ENCODE assay signal across 10 mouse cellular contexts in genomic region chr10:80694159-80694938, GRCm38 (mm10). TPM values are rescaled to one million over a fixed set of nuclear protein-coding genes. Genes with fewer than 3 reads are reported as not detected.
DNase-seq lines count a peak whose midpoint lies in the region; ATAC-seq lines count a peak whose summit lies in the region.
"Had no signal": no experiment of that assay in that cellular context is flagged by ENCODE, and none has a peak within 500 bp of the region (broad histone marks: within the 10 kb centered on the region; RNA-seq: fewer than 3 reads in every experiment).

No protein-coding gene starts in this region.

- H3K4me1 ChIP-seq in heart, embryonic 16.5 days (ENCODE audit: control insufficient read depth, insufficient read depth, low read length), result peaks cover 24% of the 10 kb centered on the region
- peaks cover 19% of the 10 kb centered on the region for H3K4me1 ChIP-seq in lung, embryonic 16.5 days (replicated peaks; ENCODE audit: control insufficient read depth, insufficient read depth, low read length)
- peaks cover 11% of the 10 kb centered on the region for H3K4me1 ChIP-seq in brown adipose tissue, adult 24 weeks (ENCODE audit: control insufficient read depth, insufficient read depth, insufficient read length, low read length)

- 89% methylated on average over 13 of the region's 13 CpGs for WGBS in heart, embryonic 16.5 days
- WGBS in lung, embryonic 16.5 days, result 84% methylated on average over 13 of the region's 13 CpGs
- 79% methylated on average over 12 of the region's 13 CpGs for WGBS in macrophage (ENCODE audit: missing documents)

- no peaks in the 10 kb centered on the region for H3K9me3 ChIP-seq in heart, embryonic 16.5 days (replicated peaks; ENCODE audit: control insufficient read depth, low read length)
- H3K9me3 ChIP-seq in lung, embryonic 16.5 days (ENCODE audit: control insufficient read depth, low read length), result no peaks in the 10 kb centered on the region
- H3K9me3 ChIP-seq: midbrain, embryonic 15.5 days had no signal

- no peak for DNase-seq in heart, postnatal 25 days (ENCODE audit: low spot score)
- DNase-seq in lung, postnatal 14 days, result no peak
- DNase-seq in frontal cortex, postnatal 14 days (ENCODE audit: low spot score in 2 of 2), result no peak
- no peak for DNase-seq in frontal cortex, postnatal 10 days (ENCODE audit: low spot score in 2 of 2)
- DNase-seq: cerebellum, adult 8-10 months had no signal

- intact Hi-C loops in heart, postnatal 25 days (cut with DNase I), result loop anchor here (5.0 kb wide), 1 partner anchor 257 kb away; no protein-coding TSS in a partner anchor

- no peak overlapping the region for H3K4me2 ChIP-seq in heart, embryonic 16.5 days (ENCODE audit: low read depth, low read length)
- no peak overlapping the region for H3K4me2 ChIP-seq in lung, embryonic 16.5 days (ENCODE audit: low read depth, low read length)
- H3K4me2 ChIP-seq: midbrain, embryonic 15.5 days had no signal

- H3K27me3 ChIP-seq in heart, embryonic 16.5 days (ENCODE audit: control insufficient read depth, insufficient read depth, low read length), result no peaks in the 10 kb centered on the region
- H3K27me3 ChIP-seq in lung, embryonic 16.5 days (ENCODE audit: control insufficient read depth, insufficient read depth, low read depth, low read length), result no peaks in the 10 kb centered on the region
- H3K27me3 ChIP-seq: midbrain, embryonic 15.5 days had no signal

- H3K79me2 ChIP-seq in macrophage (ENCODE audit: inconsistent target), result peaks cover 75% of the 10 kb centered on the region

- peak overlapping the region; percentile 63 for H3K27ac ChIP-seq in heart, embryonic 16.5 days (ENCODE audit: low read length)
- H3K27ac ChIP-seq in lung, embryonic 16.5 days (ENCODE audit: low read length), result peak overlapping the region; percentile 59
- H3K27ac ChIP-seq in brown adipose tissue, adult 24 weeks (replicated peaks; ENCODE audit: low read depth, low read length), result peak overlapping the region; percentile 89
- H3K27ac ChIP-seq in macrophage, result peak overlapping the region; percentile 98
- H3K27ac ChIP-seq: midbrain, embryonic 15.5 days had no signal

- H3K4me3 ChIP-seq in heart, embryonic 16.5 days (ENCODE audit: low read length), result no peak overlapping the region
- no peak overlapping the region for H3K4me3 ChIP-seq in lung, embryonic 16.5 days (ENCODE audit: low read length)
- no peak overlapping the region for H3K4me3 ChIP-seq in brown adipose tissue, adult 24 weeks (ENCODE audit: insufficient read depth, low read depth, low read length)
- H3K4me3 ChIP-seq in macrophage (ENCODE audit: inconsistent target), result no peak overlapping the region
- H3K4me3 ChIP-seq: midbrain, embryonic 15.5 days had no signal

- no peak for ATAC-seq in heart, embryonic 16.5 days (replicated peaks; ENCODE audit: extremely low read depth, insufficient read depth, low FRiP score)
- ATAC-seq in lung, embryonic 16.5 days (ENCODE audit: low read depth), result no peak
- ATAC-seq: midbrain, embryonic 15.5 days had no signal

- no peak overlapping the region; the same call in 1 of the 2 replicates for H3K9ac ChIP-seq in heart, embryonic 16.5 days (ENCODE audit: low read length)
- no peak overlapping the region for H3K9ac ChIP-seq in lung, embryonic 16.5 days (ENCODE audit: low read length)
- H3K9ac ChIP-seq: midbrain, embryonic 15.5 days had no signal

- H3K36me3 ChIP-seq in heart, embryonic 16.5 days (ENCODE audit: control insufficient read depth, insufficient read depth), result peaks cover 13% of the 10 kb centered on the region
- H3K36me3 ChIP-seq in lung, embryonic 16.5 days (ENCODE audit: control insufficient read depth, insufficient read depth, low read length), result peaks cover 7% of the 10 kb centered on the region
- H3K36me3 ChIP-seq in macrophage (ENCODE audit: inconsistent target), result peaks cover 16% of the 10 kb centered on the region

RNA-seq across cellular contexts. Expression of gene Mob3a, which starts 7.4 kb away (rescaled TPM):
- 29.0 and 33.4 TPM in 2 replicates for polyA plus RNA-seq in heart, embryonic 16.5 days (2015; fragmentation: Nextera tagmentation; extraction: Ambion mirVana)
- total RNA-seq in heart, postnatal 25 days (2021), result 1 to 10 TPM; 8.2 to 8.9 TPM
- 42.3 and 45.7 TPM in 2 replicates for polyA plus RNA-seq in lung, embryonic 16.5 days (2015; fragmentation: Nextera tagmentation; extraction: Ambion mirVana)
- polyA plus RNA-seq in brown adipose tissue, adult 24 weeks (2012; ENCODE audit: insufficient read depth, insufficient read length, missing spikeins), result 5.2 and 12.0 TPM in 2 replicates
- 10 to 100 TPM; 24.0 to 85.6 (median 50.0) TPM for total RNA-seq in macrophage (2018; cell fraction: chromatin; rRNA removed)
- 10 to 100 TPM; 42.5 to 58.5 (median 53.2) TPM for total RNA-seq in macrophage (2018; cell fraction: cytosol; rRNA removed)
- total RNA-seq in macrophage (2018; cell fraction: nucleus; rRNA removed), result 10 to 100 TPM; 29.7 to 68.5 (median 43.5) TPM
- polyA plus RNA-seq in macrophage (2018), result 34.5 to 48.6 TPM (median 44.2 TPM) in 3 replicates

RNA-seq across cellular contexts. Expression of gene Izumo4, which starts 7.6 kb away (rescaled TPM):
- 11.2 and 13.2 TPM in 2 replicates for polyA plus RNA-seq in heart, embryonic 16.5 days (2015; fragmentation: Nextera tagmentation; extraction: Ambion mirVana)
- 1 to 10 TPM; 2.6 to 3.4 TPM for total RNA-seq in heart, postnatal 25 days (2021)
- 23.6 and 26.8 TPM in 2 replicates for polyA plus RNA-seq in lung, embryonic 16.5 days (2015; fragmentation: Nextera tagmentation; extraction: Ambion mirVana)
- polyA plus RNA-seq in brown adipose tissue, adult 24 weeks (2012; ENCODE audit: insufficient read depth, insufficient read length, missing spikeins), result 2.5 and 5.0 TPM in 2 replicates
- total RNA-seq in macrophage (2018; cell fraction: chromatin; rRNA removed), result 10 to 100 TPM in 24 of 26 experiments, 1 to 10 TPM in 2; 6.5 to 49.9 (median 24.1) TPM
- total RNA-seq in macrophage (2018; cell fraction: cytosol; rRNA removed), result 1 to 10 TPM; 1.4 to 4.2 (median 2.3) TPM
- 10 to 100 TPM in 15 of 26 experiments, 1 to 10 TPM in 11; 3.1 to 26.8 (median 11.3) TPM for total RNA-seq in macrophage (2018; cell fraction: nucleus; rRNA removed)
- 1.9 to 5.5 TPM (median 2.3 TPM) in 3 replicates for polyA plus RNA-seq in macrophage (2018)

RNA-seq across cellular contexts. Expression of gene Mknk2, which starts 16.4 kb away (rescaled TPM):
- 82.1 and 92.8 TPM in 2 replicates for polyA plus RNA-seq in heart, embryonic 16.5 days (2015; fragmentation: Nextera tagmentation; extraction: Ambion mirVana)
- total RNA-seq in heart, postnatal 25 days (2021), result 100 to 1,000 TPM; 158 to 181 TPM
- polyA plus RNA-seq in lung, embryonic 16.5 days (2015; fragmentation: Nextera tagmentation; extraction: Ambion mirVana), result 66.3 and 82.1 TPM in 2 replicates
- 313 and 519 TPM in 2 replicates for polyA plus RNA-seq in brown adipose tissue, adult 24 weeks (2012; ENCODE audit: insufficient read depth, insufficient read length, missing spikeins)
- 100 to 1,000 TPM in 1 of 26 experiments, 10 to 100 TPM in 22, 1 to 10 TPM in 3; 7.0 to 106 (median 37.3) TPM for total RNA-seq in macrophage (2018; cell fraction: chromatin; rRNA removed)
- 100 to 1,000 TPM in 18 of 26 experiments, 10 to 100 TPM in 8; 59.8 to 198 (median 116) TPM for total RNA-seq in macrophage (2018; cell fraction: cytosol; rRNA removed)
- total RNA-seq in macrophage (2018; cell fraction: nucleus; rRNA removed), result 100 to 1,000 TPM in 2 of 26 experiments, 10 to 100 TPM in 24; 19.5 to 123 (median 68.6) TPM
- 75.7 to 134 TPM (median 82.8 TPM) in 3 replicates for polyA plus RNA-seq in macrophage (2018)

RNA-seq across cellular contexts. Expression of gene Btbd2, which starts 37.5 kb away (rescaled TPM):
- polyA plus RNA-seq in heart, embryonic 16.5 days (2015; fragmentation: Nextera tagmentation; extraction: Ambion mirVana), result 41.7 and 58.2 TPM in 2 replicates
- total RNA-seq in heart, postnatal 25 days (2021), result 10 to 100 TPM; 41.5 to 45.8 TPM
- polyA plus RNA-seq in lung, embryonic 16.5 days (2015; fragmentation: Nextera tagmentation; extraction: Ambion mirVana), result 15.3 and 33.2 TPM in 2 replicates
- 20.6 and 33.9 TPM in 2 replicates for polyA plus RNA-seq in brown adipose tissue, adult 24 weeks (2012; ENCODE audit: insufficient read depth, insufficient read length, missing spikeins)
- 10 to 100 TPM in 15 of 26 experiments, 1 to 10 TPM in 11; 1.8 to 28.3 (median 14.1) TPM for total RNA-seq in macrophage (2018; cell fraction: chromatin; rRNA removed)
- 10 to 100 TPM; 15.2 to 30.1 (median 24.2) TPM for total RNA-seq in macrophage (2018; cell fraction: cytosol; rRNA removed)
- total RNA-seq in macrophage (2018; cell fraction: nucleus; rRNA removed), result 10 to 100 TPM in 14 of 26 experiments, 1 to 10 TPM in 12; 4.9 to 21.9 (median 10.8) TPM
- 16.9 to 26.0 TPM (median 21.9 TPM) in 3 replicates for polyA plus RNA-seq in macrophage (2018)

RNA-seq across cellular contexts. Expression of gene Ap3d1, which starts 47.7 kb away (rescaled TPM):
- polyA plus RNA-seq in heart, embryonic 16.5 days (2015; fragmentation: Nextera tagmentation; extraction: Ambion mirVana), result 45.7 and 49.5 TPM in 2 replicates
- total RNA-seq in heart, postnatal 25 days (2021), result 10 to 100 TPM; 39.8 to 44.2 TPM
- polyA plus RNA-seq in lung, embryonic 16.5 days (2015; fragmentation: Nextera tagmentation; extraction: Ambion mirVana), result 59.6 and 59.9 TPM in 2 replicates
- 35.0 and 40.9 TPM in 2 replicates for polyA plus RNA-seq in brown adipose tissue, adult 24 weeks (2012; ENCODE audit: insufficient read depth, insufficient read length, missing spikeins)
- 100 to 1,000 TPM; 215 to 616 (median 362) TPM for total RNA-seq in macrophage (2018; cell fraction: chromatin; rRNA removed)
- 100 to 1,000 TPM in 12 of 26 experiments, 10 to 100 TPM in 14; 69.8 to 127 (median 94.9) TPM for total RNA-seq in macrophage (2018; cell fraction: cytosol; rRNA removed)
- 100 to 1,000 TPM; 117 to 321 (median 197) TPM for total RNA-seq in macrophage (2018; cell fraction: nucleus; rRNA removed)
- 92.5 to 126 TPM (median 111 TPM) in 3 replicates for polyA plus RNA-seq in macrophage (2018)
